Mouse (Mus musculus) left cerebral cortex, postnatal 10 days (tissue): ENCODE results near the gene Gtf2e1. TPM values are rescaled to one million over a fixed set of nuclear protein-coding genes. Genes with fewer than 3 reads are reported as not detected.

ENCODE experiments used
- DNase-seq, 2 experiments: peaks; one replicate each; pipeline ENCODE4 v3.0.0; 2021 to 2022; ENCODE audit warnings: low spot score in 2 of 2, mixed read lengths in 1 of 2; ENCODE audit errors: extremely low spot score in 1 of 2
- intact Hi-C: fragments of 180-260 bp; cut with DNase I; formaldehyde crosslinking; loops from one replicate; pipeline ENCODE4 v1.15.1; 2025
- total RNA-seq, 2 experiments: library from RNA; stranded (reverse); gene quantifications; 2 replicates each; pipeline ENCODE4 v1.2.3; 2021

The Gtf2e1 gene
- 10 to 100 TPM; 18.3 to 19.6 TPM for total RNA-seq

DNA sequence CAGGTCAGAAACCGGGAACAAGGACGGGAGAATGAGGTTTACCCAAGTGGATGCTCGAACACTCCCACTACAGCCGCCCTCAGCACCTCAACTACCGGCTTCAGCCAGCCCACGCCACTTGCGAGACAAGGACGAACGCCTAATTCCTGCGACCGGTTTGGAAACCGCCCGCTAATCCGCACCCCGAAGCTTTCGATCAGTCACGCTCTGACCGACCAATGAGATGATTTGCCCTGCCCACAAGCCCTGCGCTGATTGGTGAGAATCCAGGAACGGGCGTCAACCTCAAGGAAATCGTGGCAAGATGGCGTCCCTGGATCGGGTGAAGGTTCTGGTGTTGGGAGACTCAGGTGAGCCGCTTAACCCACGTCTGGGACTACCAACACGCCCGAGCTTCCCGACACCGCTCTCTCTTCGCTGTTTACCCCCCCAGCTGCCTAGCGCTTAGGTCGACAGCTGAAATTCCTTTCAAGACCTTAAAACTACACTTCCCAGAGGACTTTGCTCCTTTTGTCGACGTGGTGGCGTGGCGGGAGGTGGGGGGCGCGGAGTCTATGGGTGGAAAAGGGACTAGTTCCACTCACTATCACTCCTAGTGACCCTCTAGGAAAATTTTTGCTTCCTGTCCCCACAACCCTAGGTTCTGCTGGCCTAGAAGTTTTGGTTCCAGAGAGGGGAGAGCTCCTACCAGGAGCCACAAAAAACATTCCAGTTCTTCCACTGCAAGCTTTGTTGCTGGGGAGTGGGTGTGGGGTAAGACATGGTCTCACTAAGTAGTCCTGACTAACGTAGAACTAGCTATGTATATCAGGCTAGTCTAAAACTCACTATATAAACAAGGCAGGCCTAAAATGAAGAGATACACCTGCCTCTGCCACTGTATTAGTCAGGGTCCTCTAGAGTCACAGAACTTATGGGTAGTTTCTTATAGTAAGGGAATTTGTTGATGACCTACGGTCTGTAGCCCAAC is at the start of gene Gtf2e1, which contains the start of gene Rabl3:
Gene Gtf2e1, minus strand, starts transcription at position 179 of the 970 bp plus-strand sequence.
Gene Rabl3, plus strand, starts transcription at position 275 of the 970 bp plus-strand sequence.
- intact Hi-C loops: no loop called here
- peak; percentile 97 to 98 for DNase-seq

DNA sequence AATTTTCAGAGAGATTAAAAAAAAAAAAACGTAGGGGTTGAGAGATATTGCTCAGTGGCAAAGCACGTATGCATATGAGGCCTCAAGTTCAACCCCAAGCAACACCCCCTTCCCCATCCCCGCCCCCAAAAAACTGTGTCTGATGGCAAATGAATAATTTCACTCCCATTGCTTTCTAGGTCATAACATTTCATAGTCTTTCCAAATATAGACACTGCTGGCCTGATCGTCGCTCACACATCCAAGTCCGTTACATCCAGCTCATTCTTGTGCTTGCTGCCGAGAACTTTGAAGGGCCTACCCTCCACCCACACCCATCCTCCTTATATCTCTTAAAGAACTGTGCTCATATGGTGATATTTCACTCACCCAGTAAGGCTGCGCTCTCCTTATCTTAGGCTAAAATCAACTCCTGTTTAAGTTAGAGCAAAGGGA is 45.6 kb upstream of the Gtf2e1 start:
- DNase-seq: no peak
- intact Hi-C loops: no loop called here

DNA sequence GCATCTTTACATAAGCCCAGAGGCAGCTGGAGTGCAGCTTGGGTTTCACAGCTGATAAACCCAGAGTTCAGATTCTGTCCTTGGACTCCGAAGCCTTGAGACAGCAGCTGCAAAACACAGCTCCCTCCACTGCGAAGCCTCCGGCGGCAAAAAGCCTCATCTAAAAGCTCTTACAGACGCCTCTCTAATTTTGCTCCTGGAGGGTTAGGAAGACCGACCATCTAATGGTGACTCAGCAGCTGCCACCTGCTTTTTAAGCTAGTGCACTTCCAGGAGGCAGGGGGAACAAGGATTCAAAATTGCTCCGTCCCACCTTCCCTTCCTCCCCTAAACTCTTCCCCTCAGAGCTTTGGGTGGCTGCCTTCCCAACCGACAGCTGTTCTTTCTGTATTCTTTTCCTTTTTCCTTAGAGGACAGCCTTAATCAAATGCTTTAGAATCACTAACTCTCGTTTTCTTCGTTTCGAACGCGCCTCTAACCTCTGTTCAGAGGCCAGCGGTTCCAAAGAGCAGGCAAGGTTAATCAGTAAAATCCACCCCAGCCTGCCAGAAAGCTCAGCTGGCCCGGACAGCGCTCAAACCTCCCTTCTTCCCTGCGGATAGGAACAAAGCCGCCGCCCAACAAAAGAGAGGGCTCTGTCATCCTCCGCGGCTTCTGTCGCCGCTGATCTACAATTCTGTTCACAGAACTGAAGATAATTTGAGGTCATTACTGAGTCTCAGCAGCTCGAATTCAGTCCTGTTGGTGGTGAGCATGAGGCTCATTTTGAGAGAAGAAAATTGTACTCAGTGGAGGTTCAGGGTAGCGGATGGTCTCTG is 44.8 kb upstream of the Gtf2e1 start:
- peak; percentile 48 to 63 for DNase-seq
- intact Hi-C loops: no loop called here

DNA sequence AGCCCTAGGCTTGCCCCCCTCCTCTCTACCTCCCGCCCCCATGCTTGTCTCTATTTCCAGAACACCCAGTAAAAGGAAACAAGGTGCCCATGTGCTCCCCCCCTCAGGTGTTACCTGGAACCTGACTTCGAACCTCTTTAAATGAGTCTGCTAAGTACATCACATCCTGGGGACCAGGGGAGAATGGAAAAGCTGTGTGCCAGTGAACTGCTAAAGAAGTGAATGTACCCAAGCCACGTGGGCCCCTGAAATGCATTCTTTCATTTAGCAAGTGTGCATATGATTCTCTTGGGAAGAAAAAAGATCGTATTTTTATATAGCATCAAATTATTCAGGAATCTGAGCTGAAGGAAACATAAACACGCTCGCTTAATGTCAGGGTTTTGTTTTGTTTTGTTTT is 44.2 kb upstream of the Gtf2e1 start:
- intact Hi-C loops: no loop called here
- no peak for DNase-seq

DNA sequence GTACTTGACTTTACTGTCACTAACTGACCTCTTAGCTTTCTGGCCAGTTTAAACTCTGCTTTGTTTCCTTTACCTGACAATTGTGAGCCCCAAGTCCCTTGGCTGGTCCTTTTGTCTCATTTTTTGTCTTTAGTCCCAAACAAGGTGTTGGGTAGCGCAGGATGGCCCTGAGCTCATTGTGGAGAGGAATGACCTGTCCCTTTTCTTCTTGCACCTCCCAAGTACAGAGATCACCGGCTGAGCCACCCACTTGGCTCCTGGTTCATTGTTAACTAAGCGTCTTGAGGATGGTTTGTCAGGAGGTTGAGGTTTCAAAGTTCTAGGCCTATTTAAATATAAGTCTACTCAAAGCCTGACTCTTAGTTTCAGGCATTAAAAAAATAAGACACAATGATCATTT is 43.7 kb upstream of the Gtf2e1 start:
- no peak for DNase-seq
- intact Hi-C loops: no loop called here

DNA sequence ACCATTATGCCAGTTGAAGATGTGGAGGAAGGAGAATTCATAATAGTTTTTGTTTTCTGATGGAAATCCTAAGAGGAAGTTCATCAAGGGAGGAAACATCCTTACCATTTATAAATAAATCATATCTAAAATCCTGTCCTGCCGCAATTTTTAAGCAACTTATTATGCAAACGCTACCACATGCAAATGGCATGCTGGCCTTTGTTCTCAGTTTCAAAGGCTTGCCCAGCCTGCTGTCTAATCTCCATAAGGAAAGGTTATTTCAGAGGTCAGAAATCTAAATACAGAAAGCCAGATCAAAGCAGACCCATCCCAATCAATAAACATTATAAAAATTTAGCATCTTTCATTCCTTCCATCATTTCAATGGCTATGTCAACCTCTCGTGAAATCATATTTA is 42.3 kb upstream of the Gtf2e1 start:
- intact Hi-C loops: no loop called here
- DNase-seq: no peak

DNA sequence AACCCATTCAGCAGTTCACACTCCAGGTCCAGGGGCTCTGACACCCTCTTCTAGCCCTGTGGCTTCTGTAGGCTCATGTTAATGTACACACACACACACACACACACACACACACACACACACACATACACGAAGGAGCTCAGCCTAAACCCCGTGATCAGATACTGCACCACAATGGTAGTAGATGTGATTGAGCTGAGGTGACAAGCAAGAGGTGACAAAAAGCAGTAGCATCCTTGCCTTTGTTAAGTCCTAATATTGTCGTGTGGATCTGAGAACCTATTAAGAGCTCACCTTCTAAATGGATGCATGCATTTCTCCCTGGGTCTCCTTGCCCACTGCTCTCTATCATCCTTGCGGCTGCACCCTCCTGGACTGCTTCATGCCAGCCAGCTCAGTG is 41.1 kb upstream of the Gtf2e1 start:
- no peak for DNase-seq
- intact Hi-C loops: no loop called here

DNA sequence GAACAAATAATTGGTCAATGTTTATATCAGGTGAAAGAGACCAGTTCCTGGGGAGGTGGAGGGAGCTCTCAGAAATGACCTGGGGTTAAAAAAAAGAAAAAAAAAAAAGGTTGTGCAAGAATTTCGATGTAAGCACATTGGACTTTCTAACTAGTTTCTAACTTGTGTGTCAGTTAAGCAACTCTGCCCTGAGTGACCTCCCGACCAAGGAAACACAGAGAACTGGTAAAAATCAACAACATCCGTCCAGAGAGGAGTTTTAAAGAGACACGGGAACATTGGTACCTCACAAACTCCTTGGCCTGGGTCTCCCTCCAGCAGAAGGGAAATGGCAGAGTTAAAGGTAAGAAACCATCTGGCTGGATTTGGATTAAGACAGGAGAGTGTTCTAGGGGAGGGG is 40.4 kb upstream of the Gtf2e1 start, which contains the start of gene Hgd:
Gene Hgd, plus strand, starts transcription at position 160 of the 400 bp plus-strand sequence.
- intact Hi-C loops: no loop called here
- no peak for DNase-seq

DNA sequence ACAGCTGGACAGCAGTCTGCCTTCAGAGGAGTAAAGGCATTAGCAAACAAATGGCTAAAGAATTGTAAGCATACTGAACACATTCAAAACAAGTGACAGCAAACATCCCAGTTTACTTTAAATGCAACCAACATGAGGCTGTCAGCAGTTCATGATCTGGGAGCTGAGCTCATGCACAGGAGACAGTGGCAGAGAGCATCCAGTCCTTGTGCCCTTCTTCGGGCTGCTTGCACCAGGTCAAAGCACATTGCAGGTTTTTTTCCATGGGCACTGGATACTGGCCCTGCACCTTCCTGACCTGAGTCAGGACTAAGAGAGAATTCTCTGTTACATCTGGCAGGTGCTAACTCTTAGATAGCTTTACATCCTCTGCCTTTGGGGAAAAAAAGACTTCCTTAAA is 40.0 kb upstream of the Gtf2e1 start:
- intact Hi-C loops: no loop called here
- no peak for DNase-seq

DNA sequence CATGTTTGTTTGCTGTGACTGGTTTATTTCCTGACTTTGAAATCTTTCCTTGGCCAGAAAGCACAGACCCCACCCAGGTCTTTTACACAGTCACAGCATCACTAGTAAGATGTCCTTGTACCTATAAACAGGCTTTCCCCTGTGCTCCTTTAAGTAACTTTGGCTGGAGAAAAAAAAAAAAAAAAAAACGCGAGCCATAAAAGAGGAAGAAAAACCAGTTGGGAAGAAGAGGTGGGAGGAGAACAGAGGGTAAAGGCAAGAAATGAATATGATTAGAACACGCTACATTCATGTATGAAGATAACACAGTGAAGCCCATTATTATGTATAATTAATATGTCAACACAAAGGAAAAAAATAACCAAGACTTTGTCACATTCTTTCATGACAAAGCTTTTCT is 35.7 kb upstream of the Gtf2e1 start:
- DNase-seq: no peak
- intact Hi-C loops: no loop called here

DNA sequence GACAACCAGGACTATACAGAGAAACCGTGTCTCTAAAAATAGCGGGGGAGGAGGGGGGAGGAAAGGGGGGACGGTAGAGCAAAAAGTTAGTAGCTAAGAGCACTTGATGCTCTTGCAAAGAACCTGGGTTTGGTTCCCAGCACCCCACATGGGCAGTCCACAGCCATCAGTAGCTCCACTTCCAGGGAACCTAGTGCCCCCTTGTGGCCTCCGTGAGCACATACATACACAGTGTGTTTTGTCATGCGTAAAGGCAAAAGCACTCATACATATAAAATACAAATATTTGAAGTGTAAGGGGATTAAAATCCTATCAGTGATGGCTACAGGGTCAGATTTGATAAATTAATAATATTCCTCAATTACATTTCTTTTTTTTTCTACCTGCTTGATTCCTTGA is 33.5 kb upstream of the Gtf2e1 start:
- intact Hi-C loops: no loop called here
- DNase-seq: no peak

DNA sequence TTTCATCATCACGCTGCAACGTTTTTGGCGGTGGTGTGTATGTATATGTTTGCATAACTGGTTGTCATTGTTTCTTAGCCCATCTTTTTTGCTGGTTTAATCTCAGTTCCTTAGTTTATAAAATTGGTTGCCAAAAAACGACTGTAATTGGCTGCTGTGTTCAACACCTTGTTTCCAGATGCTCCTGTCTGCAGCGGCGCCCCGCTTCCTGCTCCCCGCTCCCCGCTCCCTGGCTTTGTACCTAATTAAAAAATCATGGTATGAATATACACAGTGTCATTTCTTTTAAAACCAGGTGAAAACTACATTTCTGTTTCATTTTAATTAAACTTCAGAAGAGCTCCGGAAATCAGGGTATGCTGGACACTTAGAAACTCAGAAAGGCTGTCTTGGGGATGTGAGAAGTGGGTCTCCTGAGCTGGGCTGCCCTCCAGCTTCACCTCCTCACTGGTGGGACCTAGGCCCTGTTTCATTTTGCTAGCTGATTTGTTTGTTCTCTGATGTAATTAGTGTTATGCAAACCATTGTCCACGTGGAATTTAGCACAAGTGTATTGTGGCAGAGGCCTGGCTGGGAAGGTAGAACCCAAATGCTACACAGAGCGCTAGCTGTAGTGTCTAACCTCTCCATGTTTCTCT is 32.6 kb upstream of the Gtf2e1 start:
- DNase-seq: no peak
- intact Hi-C loops: no loop called here

DNA sequence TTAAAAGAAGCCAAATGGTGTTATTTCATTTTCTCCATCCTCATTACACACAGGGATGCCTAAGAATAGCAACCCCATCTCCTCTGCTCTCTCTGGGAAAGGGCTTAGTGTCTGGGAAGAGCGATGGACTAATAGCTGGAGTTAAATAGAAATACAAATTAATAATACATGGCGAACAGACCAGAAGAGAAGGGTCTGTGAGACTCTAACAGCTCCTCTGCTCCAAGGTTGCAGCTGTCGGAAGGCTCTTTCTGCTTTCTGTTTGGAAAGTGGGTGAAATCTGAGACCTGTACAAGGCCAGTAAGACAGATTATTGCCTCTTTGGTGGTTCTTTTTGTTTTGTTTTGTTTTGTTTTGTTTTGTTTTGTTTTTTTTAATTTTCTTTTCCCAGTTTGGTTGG is 32.0 kb upstream of the Gtf2e1 start:
- intact Hi-C loops: no loop called here
- no peak for DNase-seq

DNA sequence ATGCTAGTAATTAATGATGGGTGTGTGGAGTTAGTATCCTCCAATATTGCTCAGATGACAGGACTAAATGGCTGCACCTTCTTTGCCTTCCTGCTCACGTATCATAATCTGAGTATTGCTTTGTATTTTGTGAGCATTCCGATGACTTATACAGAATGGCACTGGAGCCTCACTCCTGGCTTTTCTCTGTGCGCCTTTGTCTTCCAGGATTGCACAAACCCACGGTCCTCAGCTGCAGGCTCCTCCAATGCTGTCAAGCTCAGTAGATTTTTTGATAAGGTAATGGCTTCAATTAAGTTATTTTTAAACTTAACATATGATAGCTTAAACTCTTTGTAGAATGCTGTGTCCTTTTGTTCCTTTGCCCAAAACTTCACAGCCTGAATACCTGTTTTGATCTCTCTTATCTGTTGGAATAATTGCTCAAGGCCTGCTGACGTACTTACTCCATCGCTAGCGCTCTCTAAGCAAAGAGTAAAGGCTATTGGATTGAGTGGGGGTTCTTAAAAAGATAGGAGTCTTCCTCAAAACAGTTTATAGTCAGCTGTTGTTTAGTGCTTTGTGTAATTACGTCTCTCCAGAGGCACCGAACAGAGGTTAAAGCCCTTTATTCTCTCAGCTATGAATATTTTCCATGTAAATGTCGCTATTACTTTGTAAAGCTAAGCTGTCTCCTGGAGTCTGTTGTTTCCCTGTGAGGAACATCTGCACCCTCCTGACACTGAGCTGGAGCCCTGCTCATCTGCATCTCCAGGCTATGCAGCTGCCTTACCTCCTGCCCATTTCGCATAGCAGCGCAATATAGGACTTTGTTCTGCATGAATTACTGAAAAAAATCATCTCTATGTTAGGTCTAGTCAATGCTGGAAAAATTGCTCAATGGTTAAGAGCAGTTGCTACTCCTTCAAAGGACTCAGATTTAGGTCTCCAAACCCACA is 27.8 kb upstream of the Gtf2e1 start:
- no peak for DNase-seq
- intact Hi-C loops: loop anchor here (10.0 kb wide), 1 partner anchor 87 kb away; the partner anchor contains the start of gene Ndufb4

DNA sequence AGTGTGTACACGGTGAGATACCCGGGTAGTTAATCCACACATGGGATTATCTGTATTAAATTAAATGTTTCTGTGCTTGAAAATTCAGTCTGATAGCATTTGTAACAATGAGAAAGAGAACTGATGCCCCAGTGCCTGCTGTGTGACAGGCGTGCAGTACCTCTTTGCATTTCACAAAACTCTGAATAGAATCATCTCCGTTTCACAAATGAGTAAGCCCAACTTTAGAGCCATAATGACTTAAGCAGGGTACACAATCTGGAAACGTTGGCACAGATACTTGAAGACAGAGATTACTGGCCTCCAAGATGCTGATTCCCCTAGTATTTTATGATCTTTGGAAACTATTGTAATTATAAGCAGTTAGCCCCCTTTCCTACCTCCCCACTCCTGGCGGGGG is 26.5 kb upstream of the Gtf2e1 start:
- DNase-seq: peak in 1 of 2 experiments; percentile 20
- intact Hi-C loops: loop anchor here (10.0 kb wide), 1 partner anchor 89 kb away; the partner anchor contains the start of gene Ndufb4

DNA sequence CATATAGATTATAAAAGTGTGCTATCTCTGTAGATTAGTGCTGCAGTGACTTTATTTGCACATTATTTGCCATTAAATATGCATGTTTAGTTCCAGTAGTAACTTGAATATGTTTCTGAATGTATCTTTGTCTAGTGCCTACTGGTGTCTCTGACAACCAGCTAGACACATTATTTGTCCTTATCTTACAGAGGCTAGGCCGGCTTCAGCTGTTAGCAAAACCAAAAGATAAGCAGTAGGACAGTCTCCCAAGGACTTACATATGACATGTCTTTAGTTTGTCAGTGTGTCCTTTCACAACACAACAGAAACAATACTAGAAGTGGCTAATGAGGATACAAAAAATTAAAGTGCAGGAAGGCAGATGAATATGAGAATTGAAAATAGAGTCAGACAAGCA is 25.5 kb upstream of the Gtf2e1 start:
- intact Hi-C loops: loop anchor here (10.0 kb wide), 1 partner anchor 90 kb away; the partner anchor contains the start of gene Ndufb4
- no peak for DNase-seq

DNA sequence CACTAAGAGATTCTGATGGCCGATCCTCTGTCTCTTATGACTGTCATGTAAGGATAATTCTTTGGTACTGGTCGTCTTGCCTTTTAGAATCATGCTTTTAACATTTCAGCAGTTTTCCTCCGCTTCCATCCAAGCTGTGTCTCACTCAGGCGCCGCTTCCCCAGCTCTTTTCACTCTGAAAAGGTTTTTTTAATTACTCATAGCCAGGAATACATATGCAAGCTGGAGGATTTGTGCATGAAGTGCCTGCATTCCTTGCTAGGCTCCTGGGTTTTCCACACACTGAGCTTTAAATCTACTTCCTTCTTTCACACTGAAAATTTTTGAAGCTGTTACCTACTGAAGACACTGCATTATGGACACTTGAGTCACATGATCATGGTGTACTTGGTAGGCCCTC is 23.4 kb upstream of the Gtf2e1 start:
- DNase-seq: peak in 1 of 2 experiments; percentile 27

DNA sequence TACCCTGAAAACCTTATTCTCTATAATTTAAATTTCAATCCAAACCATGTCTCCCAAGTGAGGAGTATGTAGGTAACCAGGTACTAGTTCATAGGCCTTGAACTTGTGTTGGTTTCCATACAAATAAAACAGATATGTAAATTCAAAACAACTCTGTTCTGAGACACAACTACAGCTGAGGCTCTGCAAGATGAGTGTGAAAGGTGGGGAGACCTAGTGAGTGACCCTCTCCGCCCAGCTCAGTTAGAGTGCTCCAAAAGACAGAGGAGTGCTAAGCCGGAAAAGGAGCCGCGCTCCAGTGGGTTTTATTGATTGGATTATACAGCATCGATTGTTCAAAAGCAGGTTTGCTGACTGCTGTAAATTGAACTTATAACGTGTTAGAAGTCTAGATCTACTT is 22.8 kb upstream of the Gtf2e1 start:
- intact Hi-C loops: loop anchor here (10.0 kb wide), 1 partner anchor 92 kb away; the partner anchor contains the start of gene Ndufb4
- no peak for DNase-seq

More for the DNA sequence above, 23.4 kb upstream of the Gtf2e1 start:
- intact Hi-C loops: loop anchor here (10.0 kb wide), 1 partner anchor 92 kb away; the partner anchor contains the start of gene Ndufb4
